Mouse (Mus musculus) stomach, embryonic 15.5 days (tissue): ENCODE data around the gene Fbln2. TPM values are rescaled to one million over a fixed set of nuclear protein-coding genes. Genes with fewer than 3 reads are reported as not detected.

Source experiments
- ATAC-seq: fragments of 200-750 bp; cut with Nextera tagmentation; 2 replicates; pipeline ENCODE4 v1.8.0; 2017; ENCODE audit warnings: low read depth, moderate number of reproducible peaks, moderate TSS enrichment; ENCODE audit not compliant: insufficient read depth, low FRiP score
- H3K27ac ChIP-seq: fragments of 300-500 bp; sonication (generic); 2 replicates; pipeline ENCODE4 v1.5.1; 2015; ENCODE audit warnings: mild to moderate bottlenecking, inconsistent platforms
- H3K27me3 ChIP-seq: fragments of 300-500 bp; sonication (generic); replicated peaks from 2 replicates; pipeline ENCODE4 v1.6.1; 2015; ENCODE audit warnings: inconsistent platforms
- H3K36me3 ChIP-seq: fragments of 300-500 bp; sonication (generic); 2 replicates; pipeline ENCODE4 v1.6.1; 2015; ENCODE audit warnings: inconsistent platforms
- H3K4me1 ChIP-seq: fragments of 300-500 bp; sonication (generic); 2 replicates; pipeline ENCODE4 v1.6.1; 2015; ENCODE audit warnings: inconsistent platforms
- H3K4me2 ChIP-seq: fragments of 300-500 bp; sonication (generic); 2 replicates; pipeline ENCODE4 v1.6.1; 2015; ENCODE audit warnings: mild to moderate bottlenecking, inconsistent platforms
- H3K4me3 ChIP-seq: fragments of 300-500 bp; sonication (generic); replicated peaks from 2 replicates; pipeline ENCODE4 v1.5.1; 2015; ENCODE audit warnings: inconsistent platforms
- H3K9ac ChIP-seq: fragments of 300-500 bp; sonication (generic); 2 replicates; pipeline ENCODE4 v1.6.1; 2015; ENCODE audit warnings: inconsistent platforms
- H3K9me3 ChIP-seq: fragments of 300-500 bp; sonication (generic); 2 replicates; pipeline ENCODE4 v1.6.1; 2016; ENCODE audit warnings: inconsistent platforms
- WGBS: fragments of 180-500 bp; shearing (Covaris S2); methylation state at CpG from one replicate; pipeline ENCODE4 v1.1.7; 2015; 5-methylcytosine and 5-hydroxymethylcytosine counted together
- polyA plus RNA-seq: library from polyadenylated mRNA; unstranded; fragments of >200 nt; fragmentation: Nextera tagmentation; extraction: Ambion mirVana; gene quantifications from 2 replicates; pipeline ENCODE4 v1.2.1, GENCODE M21; 2015

The Fbln2 gene
- polyA plus RNA-seq, 1 experiment from 2014 or later = 58.1 TPM

DNA sequence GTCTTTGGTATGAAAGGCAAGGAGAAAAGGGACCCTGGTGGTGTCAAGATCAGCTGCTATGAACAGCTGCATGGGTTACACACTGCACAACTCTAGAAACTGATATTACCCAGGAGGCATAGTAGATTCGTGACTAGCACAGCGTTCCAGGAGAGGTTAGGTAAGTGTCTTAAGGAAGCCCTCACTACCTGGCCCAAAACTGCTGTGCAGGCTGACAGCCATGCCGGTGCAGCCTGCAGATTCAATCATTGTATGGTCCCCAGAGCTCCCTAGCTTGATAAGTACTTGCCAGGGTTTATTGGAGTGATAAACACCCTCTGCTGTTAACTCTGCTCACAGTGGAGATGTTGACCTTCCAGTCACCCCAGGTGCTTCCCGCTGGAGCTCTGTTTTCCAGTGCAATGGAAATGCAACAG lies 30.2 kb upstream of the Fbln2 start:
- no peaks in the 10 kb centered on the region for H3K36me3 ChIP-seq
- no peak overlapping the region for H3K9ac ChIP-seq
- H3K9me3 ChIP-seq = no peaks in the 10 kb centered on the region
- 78% methylated on average over 4 of the region's 4 CpGs for WGBS
- H3K4me1 ChIP-seq = no peaks in the 10 kb centered on the region
- H3K27me3 ChIP-seq = no peaks in the 10 kb centered on the region
- H3K27ac ChIP-seq = no peak overlapping the region
- H3K4me3 ChIP-seq = no peak overlapping the region
- H3K4me2 ChIP-seq = no peak overlapping the region
- no peak for ATAC-seq

DNA sequence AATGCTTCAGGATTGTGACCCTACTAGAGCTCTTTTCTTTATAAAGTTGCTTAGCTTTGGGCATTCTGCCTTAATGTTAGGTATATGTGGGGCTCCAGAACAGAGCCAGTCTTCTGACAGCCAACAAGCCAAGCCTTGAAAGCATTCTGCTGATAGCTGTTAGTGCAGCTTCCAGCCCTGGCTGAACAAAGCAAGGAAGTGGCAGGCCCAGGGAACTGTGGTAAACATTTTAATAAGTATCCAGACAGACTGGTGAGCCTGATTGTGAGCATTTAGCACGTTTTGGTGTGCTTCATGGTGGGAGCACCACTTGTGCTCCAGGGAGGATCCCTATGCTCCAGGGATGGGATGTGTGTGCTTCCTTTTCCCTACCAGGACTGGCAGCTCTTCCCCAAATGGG lies 29.2 kb upstream of the Fbln2 start:
- no peaks in the 10 kb centered on the region for H3K27me3 ChIP-seq
- no peak overlapping the region for H3K4me3 ChIP-seq
- no peaks in the 10 kb centered on the region for H3K4me1 ChIP-seq
- H3K4me2 ChIP-seq = no peak overlapping the region
- H3K27ac ChIP-seq = no peak overlapping the region
- no peak overlapping the region for H3K9ac ChIP-seq
- ATAC-seq = no peak
- WGBS = 17% methylated on average over 1 of the region's 1 CpGs
- no peaks in the 10 kb centered on the region for H3K36me3 ChIP-seq
- no peaks in the 10 kb centered on the region for H3K9me3 ChIP-seq

DNA sequence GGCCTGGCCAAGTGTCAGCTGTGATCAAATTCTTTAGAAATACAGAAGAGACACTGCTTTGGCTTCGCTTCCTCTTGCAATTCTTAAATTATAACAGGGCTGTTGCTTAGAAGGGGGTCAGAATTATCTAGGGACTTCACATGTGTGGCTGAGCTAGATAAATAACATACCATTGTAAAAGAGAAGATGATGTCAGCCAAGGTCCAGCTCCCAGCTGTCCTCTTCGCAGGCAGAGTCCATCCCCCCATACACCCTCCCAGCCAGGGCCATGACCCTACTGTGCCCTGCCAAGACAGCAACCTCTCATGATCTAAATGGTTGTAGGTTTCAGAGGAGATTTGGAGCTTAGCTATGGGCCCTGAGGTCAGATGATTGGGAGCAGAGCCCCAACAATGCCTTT lies 28.3 kb upstream of the Fbln2 start:
- Histone ChIP-seq H3K4me3 (no peak overlapping the region), H3K9ac (no peak overlapping the region), H3K4me1 (no peaks in the 10 kb centered on the region), H3K27me3 (no peaks in the 10 kb centered on the region), H3K9me3 (no peaks in the 10 kb centered on the region), H3K36me3 (no peaks in the 10 kb centered on the region), H3K27ac (no peak overlapping the region), H3K4me2 (no peak overlapping the region)
- 53% methylated on average over 2 of the region's 2 CpGs for WGBS
- no peak for ATAC-seq

DNA sequence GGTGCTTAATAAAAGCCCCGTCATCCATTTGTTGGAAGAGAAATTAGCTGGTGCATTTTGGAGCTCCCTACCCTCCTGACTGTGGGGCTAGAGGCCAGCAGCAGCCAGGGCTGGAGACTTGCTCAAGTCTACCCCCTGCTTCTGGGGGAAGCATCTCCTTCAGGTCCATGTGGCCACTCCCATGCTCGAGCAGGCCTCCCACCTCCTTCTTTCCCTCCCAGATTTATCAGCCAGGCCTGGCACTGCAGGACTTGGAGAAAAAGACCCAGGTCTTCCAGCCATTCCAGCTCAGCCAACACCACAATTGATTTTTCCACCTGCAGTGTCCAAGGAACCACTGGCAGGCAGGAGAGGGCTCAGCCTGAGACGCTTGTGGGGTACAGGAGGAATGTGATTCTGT lies 27.5 kb upstream of the Fbln2 start:
- H3K4me1 ChIP-seq = no peaks in the 10 kb centered on the region
- H3K9ac ChIP-seq = no peak overlapping the region
- no peak overlapping the region for H3K4me3 ChIP-seq
- H3K4me2 ChIP-seq = no peak overlapping the region
- no peaks in the 10 kb centered on the region for H3K9me3 ChIP-seq
- 65% methylated on average over 3 of the region's 3 CpGs for WGBS
- ATAC-seq = no peak
- H3K36me3 ChIP-seq = no peaks in the 10 kb centered on the region
- H3K27ac ChIP-seq = no peak overlapping the region
- H3K27me3 ChIP-seq = no peaks in the 10 kb centered on the region

DNA sequence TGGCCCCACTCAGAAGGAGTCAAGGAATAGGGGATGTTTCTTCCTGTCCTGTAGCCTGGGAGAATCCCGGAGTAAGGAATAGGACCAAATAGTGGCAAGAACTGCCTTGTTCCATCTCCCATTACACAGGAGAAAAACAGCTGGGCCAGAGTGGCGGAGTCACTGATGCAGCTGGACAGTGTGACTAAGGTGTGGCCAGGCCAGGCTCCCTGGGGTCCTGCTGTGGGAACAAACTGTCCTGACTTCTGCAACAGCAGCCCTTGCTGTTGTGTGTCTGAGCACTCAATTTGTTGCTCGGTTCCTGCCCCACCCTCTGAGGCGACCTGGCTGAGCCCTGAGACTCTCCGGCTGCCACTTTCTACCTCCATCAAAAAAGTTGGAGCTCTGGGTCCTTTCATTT lies 26.8 kb upstream of the Fbln2 start:
- ATAC-seq = no peak

DNA sequence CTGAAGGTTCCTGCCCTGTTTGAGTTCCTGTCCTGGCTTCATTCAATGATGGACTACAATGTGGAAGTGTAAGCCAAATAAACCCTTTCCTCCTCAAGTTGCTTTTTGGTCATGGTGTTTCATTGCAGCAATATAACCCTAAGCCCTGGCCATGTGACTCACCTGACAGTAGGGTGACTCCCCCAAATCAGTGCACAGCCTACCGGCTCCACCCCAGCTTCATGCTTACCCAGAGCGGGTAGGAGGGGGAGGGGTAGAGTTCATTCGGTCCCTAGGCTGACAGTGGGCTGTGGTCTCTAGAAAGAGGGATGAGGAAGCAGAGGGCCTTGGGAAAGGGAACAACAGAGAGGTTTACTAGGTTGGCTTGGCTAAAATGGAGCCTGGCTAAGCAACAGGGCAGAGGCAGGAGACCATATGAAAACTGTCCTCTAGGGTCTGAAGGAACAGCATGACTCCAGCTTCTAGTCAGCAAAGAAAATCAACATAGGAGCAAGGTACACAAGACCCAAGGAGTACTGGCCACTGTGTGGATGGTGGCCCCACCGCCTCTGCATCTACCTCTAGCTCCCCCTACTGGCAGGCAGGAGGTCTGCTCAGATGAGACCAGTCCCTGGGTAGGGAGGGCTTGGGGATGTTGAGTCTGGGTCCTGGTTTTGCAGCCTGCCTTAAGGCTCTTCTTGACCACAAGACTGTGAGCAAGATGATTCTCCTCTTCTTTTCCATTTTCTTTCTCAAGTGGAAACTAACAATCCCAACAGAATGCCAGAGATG lies 25.9 kb upstream of the Fbln2 start:
- 52% methylated on average over 4 of the region's 4 CpGs for WGBS
- no peaks in the 10 kb centered on the region for H3K27me3 ChIP-seq
- no peak for ATAC-seq
- no peak overlapping the region for H3K4me2 ChIP-seq
- H3K27ac ChIP-seq = no peak overlapping the region
- H3K4me1 ChIP-seq = no peaks in the 10 kb centered on the region
- no peak overlapping the region for H3K4me3 ChIP-seq
- no peaks in the 10 kb centered on the region for H3K9me3 ChIP-seq
- H3K36me3 ChIP-seq = no peaks in the 10 kb centered on the region
- no peak overlapping the region for H3K9ac ChIP-seq

More for the DNA sequence above, 26.8 kb upstream of the Fbln2 start:
- no peaks in the 10 kb centered on the region for H3K27me3 ChIP-seq
- no peak overlapping the region for H3K9ac ChIP-seq
- no peaks in the 10 kb centered on the region for H3K36me3 ChIP-seq
- no peak overlapping the region for H3K27ac ChIP-seq
- H3K9me3 ChIP-seq = no peaks in the 10 kb centered on the region
- 80% methylated on average over 5 of the region's 5 CpGs for WGBS
- H3K4me3 ChIP-seq = no peak overlapping the region
- H3K4me2 ChIP-seq = no peak overlapping the region
- H3K4me1 ChIP-seq = no peaks in the 10 kb centered on the region

DNA sequence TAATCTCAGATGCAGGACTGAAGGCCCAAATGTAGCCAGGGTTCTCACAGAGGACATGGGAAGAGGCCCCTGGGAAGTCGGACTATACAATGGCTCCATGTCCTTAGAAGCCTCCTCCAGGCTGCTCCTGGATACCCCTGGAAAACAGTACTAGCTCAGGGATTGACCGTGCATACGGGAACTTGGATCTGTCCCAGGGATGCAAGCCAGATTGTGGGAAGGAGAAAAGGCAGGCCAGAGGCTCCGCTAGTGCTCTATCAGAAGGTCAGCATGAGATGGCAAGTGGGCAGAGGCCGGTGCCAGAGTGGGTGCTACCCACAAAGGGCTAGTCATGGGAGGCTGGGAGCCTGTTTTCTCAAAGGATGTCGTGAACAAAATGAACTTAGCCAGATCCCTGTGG lies 25.3 kb upstream of the Fbln2 start:
- Histone ChIP-seq H3K4me2 (no peak overlapping the region), H3K9ac (no peak overlapping the region), H3K36me3 (no peaks in the 10 kb centered on the region), H3K4me3 (no peak overlapping the region), H3K27me3 (no peaks in the 10 kb centered on the region), H3K27ac (no peak overlapping the region), H3K9me3 (no peaks in the 10 kb centered on the region), H3K4me1 (no peaks in the 10 kb centered on the region)
- ATAC-seq = no peak
- 69% methylated on average over 6 of the region's 6 CpGs for WGBS

DNA sequence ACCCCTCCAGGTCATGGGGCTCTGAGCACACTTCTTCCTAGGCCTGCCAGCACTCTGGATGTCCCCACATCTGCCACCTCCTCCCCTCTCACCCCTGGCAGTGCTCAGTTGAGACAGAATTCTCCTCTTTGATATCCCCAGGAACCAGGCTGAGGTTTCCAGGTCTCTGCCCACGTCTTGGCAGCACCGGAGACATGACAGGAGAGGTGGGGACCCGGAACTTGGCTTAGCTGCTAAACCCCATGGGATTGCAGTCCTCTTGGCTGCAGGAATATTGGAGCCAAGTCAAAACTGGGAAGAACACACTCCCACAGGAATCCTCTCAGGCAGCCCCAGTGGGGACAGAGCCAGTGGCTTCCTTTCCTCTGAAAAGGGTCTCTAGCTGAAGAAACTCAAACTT lies 24.4 kb upstream of the Fbln2 start:
- no peak overlapping the region for H3K9ac ChIP-seq
- H3K4me3 ChIP-seq = no peak overlapping the region
- no peaks in the 10 kb centered on the region; the same call in 1 of the 2 replicates for H3K4me1 ChIP-seq
- no peak overlapping the region for H3K27ac ChIP-seq
- H3K4me2 ChIP-seq = no peak overlapping the region
- WGBS = 57% methylated on average over 3 of the region's 3 CpGs
- no peak for ATAC-seq
- H3K9me3 ChIP-seq = no peaks in the 10 kb centered on the region
- H3K36me3 ChIP-seq = no peaks in the 10 kb centered on the region
- H3K27me3 ChIP-seq = no peaks in the 10 kb centered on the region

DNA sequence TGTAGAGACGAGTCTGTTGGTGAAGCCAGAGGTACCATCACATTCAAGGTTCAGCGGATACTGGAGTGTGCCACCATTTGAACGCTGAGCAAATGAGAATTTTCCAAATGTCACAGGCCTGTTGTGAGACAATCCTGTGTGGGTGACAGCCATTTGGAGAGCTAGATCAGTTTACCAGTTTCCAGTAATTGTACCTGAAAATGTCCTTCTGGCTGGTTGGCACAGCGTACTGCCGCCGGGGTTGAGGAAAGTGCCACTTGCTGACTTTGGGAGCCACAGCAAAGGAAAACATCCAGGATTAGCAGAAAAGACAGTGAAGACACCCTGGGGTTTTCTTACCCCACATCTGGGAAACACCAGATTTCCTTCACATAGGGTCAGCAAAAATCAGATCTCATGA lies 22.3 kb upstream of the Fbln2 start:
- Histone ChIP-seq H3K9me3 (no peaks in the 10 kb centered on the region), H3K4me1 (no peaks in the 10 kb centered on the region; the same call in 1 of the 2 replicates), H3K9ac (no peak overlapping the region), H3K4me2 (no peak overlapping the region), H3K27me3 (no peaks in the 10 kb centered on the region), H3K27ac (no peak overlapping the region), H3K36me3 (no peaks in the 10 kb centered on the region), H3K4me3 (no peak overlapping the region)
- 90% methylated on average over 6 of the region's 6 CpGs for WGBS
- no peak for ATAC-seq

DNA sequence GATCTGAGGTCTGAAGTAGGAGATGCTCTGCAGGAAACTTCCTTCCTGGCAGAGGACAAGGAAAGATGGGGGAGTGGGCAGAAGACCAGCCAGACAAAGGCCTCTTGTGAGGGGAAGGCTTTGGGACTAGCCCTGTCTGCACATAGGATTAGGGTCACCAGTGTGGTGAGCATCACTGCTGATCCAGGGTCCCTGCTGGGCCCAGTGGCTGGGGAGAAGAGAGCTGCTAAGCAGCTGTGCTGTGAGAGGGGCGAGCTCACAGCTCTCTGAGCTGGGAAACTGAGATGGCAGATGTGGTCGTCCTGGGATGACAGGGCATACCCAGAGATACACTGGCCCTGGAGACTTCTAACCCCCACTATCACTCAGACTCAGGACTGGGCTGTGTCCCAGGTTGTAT lies 20.8 kb upstream of the Fbln2 start:
- 60% methylated on average over 2 of the region's 2 CpGs for WGBS
- no peak for ATAC-seq
- Histone ChIP-seq H3K4me1 (no peaks in the 10 kb centered on the region; the same call in 1 of the 2 replicates), H3K27me3 (no peaks in the 10 kb centered on the region), H3K36me3 (no peaks in the 10 kb centered on the region), H3K9ac (no peak overlapping the region), H3K4me2 (no peak overlapping the region), H3K4me3 (no peak overlapping the region), H3K27ac (no peak overlapping the region), H3K9me3 (no peaks in the 10 kb centered on the region)

DNA sequence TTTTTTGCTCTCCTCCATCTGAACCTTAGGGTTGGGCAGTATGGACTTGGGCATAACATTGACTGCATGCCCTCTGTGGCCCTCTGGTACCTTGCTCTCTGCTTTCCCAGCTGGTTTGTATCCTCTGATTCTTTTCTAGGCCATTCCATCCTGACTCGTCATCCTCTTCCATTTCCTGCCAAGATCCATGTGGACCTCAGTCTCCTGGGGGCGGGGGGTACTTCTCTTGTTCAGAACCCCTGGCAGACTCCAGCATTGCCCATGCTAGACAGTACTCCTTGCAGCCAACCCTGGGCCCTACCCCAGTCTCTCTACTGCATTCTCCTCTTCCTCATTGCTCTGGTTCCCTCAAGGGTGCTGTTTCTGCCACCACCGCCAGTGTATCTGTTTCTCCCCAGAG lies 19.8 kb upstream of the Fbln2 start:
- no peaks in the 10 kb centered on the region for H3K36me3 ChIP-seq
- H3K4me1 ChIP-seq = no peaks in the 10 kb centered on the region; the same call in 1 of the 2 replicates
- H3K9ac ChIP-seq = no peak overlapping the region
- H3K4me3 ChIP-seq = no peak overlapping the region
- no peak overlapping the region for H3K4me2 ChIP-seq
- WGBS = 73% methylated on average over 3 of the region's 3 CpGs
- ATAC-seq = no peak
- no peaks in the 10 kb centered on the region for H3K9me3 ChIP-seq
- H3K27me3 ChIP-seq = peaks cover 4% of the 10 kb centered on the region; the same call in 1 of the 2 replicates
- H3K27ac ChIP-seq = no peak overlapping the region

DNA sequence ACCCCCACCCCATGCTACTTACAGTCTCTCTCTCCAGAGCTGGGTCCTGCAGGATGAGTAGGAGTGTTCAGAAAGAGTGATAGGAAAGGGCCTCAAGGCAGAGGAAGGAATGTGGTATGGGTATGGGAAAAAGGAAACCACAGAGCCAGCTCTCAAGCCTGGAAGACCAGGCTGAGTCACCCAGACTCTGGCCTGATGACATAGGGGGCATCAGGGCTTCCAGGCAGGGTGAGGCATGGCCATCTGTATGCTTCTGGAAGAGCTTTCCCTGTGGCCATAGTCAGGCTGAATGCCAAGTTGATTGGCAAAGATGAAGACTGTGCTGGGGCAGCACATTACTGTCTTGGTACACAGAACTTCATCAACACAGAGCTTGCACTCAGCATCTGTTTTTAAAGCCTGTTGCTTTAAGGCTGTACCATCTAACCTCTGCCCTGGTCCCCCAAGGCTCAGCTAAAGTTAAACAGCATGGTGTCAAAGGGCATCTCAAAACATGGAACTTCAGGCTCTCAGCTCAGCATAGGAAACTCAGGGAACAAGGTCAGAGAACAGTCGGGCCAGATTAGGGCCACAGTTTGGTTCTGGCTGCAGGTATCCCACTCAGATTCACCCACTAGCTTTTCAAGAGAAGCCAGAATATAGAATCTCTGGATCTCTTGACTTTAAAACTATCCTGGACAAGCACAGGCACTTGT lies 19.3 kb upstream of the Fbln2 start:
- 59% methylated on average over 1 of the region's 1 CpGs for WGBS
- no peak overlapping the region for H3K27ac ChIP-seq
- H3K9me3 ChIP-seq = no peaks in the 10 kb centered on the region
- H3K36me3 ChIP-seq = no peaks in the 10 kb centered on the region
- no peak overlapping the region for H3K9ac ChIP-seq
- peaks cover 5% of the 10 kb centered on the region; the same call in 1 of the 2 replicates for H3K27me3 ChIP-seq
- H3K4me3 ChIP-seq = no peak overlapping the region
- H3K4me2 ChIP-seq = no peak overlapping the region
- H3K4me1 ChIP-seq = no peaks in the 10 kb centered on the region; the same call in 1 of the 2 replicates
- no peak for ATAC-seq
